Mouse (Mus musculus) CH12.LX (cell line): ENCODE results near the gene Ppil2. TPM values are rescaled to one million over a fixed set of nuclear protein-coding genes. Genes with fewer than 3 reads are reported as not detected.
A peak's percentile ranks its signal among the peaks of the same experiment; 100 is the strongest.

ENCODE experiments used
- DNase-seq: peaks from one replicate; pipeline ENCODE4 v3.0.0-alpha.2; 2013; ENCODE audit errors: extremely low read depth
- H3K27ac ChIP-seq: 2 replicates; pipeline ENCODE4 v1.5.1; 2012; ENCODE audit warnings: low read depth, mild to moderate bottlenecking, control low read depth, moderate library complexity; ENCODE audit not compliant: insufficient read depth
- H3K27me3 ChIP-seq: replicated peaks from 2 replicates; pipeline ENCODE3; 2012; ENCODE audit warnings: inconsistent platforms
- H3K36me3 ChIP-seq, 2 experiments: replicated peaks in 1 of 2; 2 replicates each; pipeline versions ENCODE3 to v1.6.1; 2012; ENCODE audit warnings: inconsistent platforms in 1 of 2, low read length in 1 of 2, mild to moderate bottlenecking in 1 of 2, mixed read lengths in 1 of 2, moderate library complexity in 1 of 2; ENCODE audit not compliant: control insufficient read depth in 1 of 2, insufficient read depth in 1 of 2
- H3K4me1 ChIP-seq, 2 experiments: 2 replicates each; pipeline ENCODE4 v1.6.1; 2012; ENCODE audit warnings: inconsistent platforms in 1 of 2, moderate library complexity in 1 of 2; ENCODE audit not compliant: insufficient read depth in 2 of 2, control insufficient read depth in 1 of 2
- H3K4me2 ChIP-seq: 2 replicates; pipeline ENCODE4 v1.6.1; 2012; ENCODE audit warnings: low read depth, mild to moderate bottlenecking, control low read depth; ENCODE audit not compliant: poor library complexity, insufficient read depth, severe bottlenecking
- H3K4me3 ChIP-seq, 3 experiments: fragments of 150-350 bp in 1 of 3; sonication (generic) in 1 of 3; replicated peaks in 1 of 3; 2 replicates each; pipeline versions ENCODE3 to v1.5.1; 2011 to 2012; ENCODE audit warnings: low read depth in 2 of 3, low read length in 2 of 3, mild to moderate bottlenecking in 2 of 3, moderate library complexity in 2 of 3, control low read depth in 1 of 3, improper control_type of control experiment in 1 of 3, inconsistent platforms in 1 of 3, mixed read lengths in 1 of 3; ENCODE audit not compliant: poor library complexity in 1 of 3
- H3K79me2 ChIP-seq: replicated peaks from 2 replicates; pipeline ENCODE4 v1.6.1; 2012; ENCODE audit warnings: mild to moderate bottlenecking, moderate library complexity; ENCODE audit not compliant: control insufficient read depth, poor library complexity, insufficient read depth, severe bottlenecking; ENCODE audit errors: extremely low read depth
- H3K9ac ChIP-seq: 2 replicates; pipeline ENCODE4 v1.6.1; 2012; ENCODE audit warnings: low read depth, mild to moderate bottlenecking, control low read depth, moderate library complexity; ENCODE audit not compliant: insufficient read depth
- H3K9me3 ChIP-seq: replicated peaks from 2 replicates; pipeline ENCODE3; 2012; ENCODE audit warnings: low read length, inconsistent platforms, mixed read lengths
- BHLHE40 ChIP-seq: IDR thresholded peaks from 2 replicates; pipeline ENCODE4 v1.6.1; 2011; ENCODE audit warnings: mild to moderate bottlenecking, low read depth, low read length, improper control_type of control experiment
- CHD1 ChIP-seq: IDR thresholded peaks from 2 replicates; pipeline ENCODE4 v1.6.1; 2012; ENCODE audit warnings: low read depth, low read length, improper control_type of control experiment, inconsistent platforms
- CHD2 ChIP-seq: IDR thresholded peaks from 2 replicates; pipeline ENCODE4 v1.6.1; 2011; ENCODE audit warnings: low read length, improper control_type of control experiment
- CTCF ChIP-seq, 2 experiments: IDR thresholded peaks in 1 of 2; conservative IDR thresholded peaks in 1 of 2; 2 replicates each; pipeline ENCODE4 v1.5.1; 2011 to 2012; ENCODE audit warnings: low read depth in 2 of 2, low read length in 2 of 2, improper control_type of control experiment in 1 of 2, inconsistent platforms in 1 of 2, mild to moderate bottlenecking in 1 of 2, moderate library complexity in 1 of 2
- E2F4 ChIP-seq: IDR thresholded peaks from 2 replicates; pipeline ENCODE4 v1.6.1; 2011; ENCODE audit warnings: low read depth, low read length, improper control_type of control experiment; ENCODE audit not compliant: insufficient replicate concordance
- ELF1 ChIP-seq: IDR thresholded peaks from 2 replicates; pipeline ENCODE4 v1.6.1; 2014; ENCODE audit warnings: low read depth, mild to moderate bottlenecking, inconsistent platforms, low read length, improper control_type of control experiment
- EP300 ChIP-seq: IDR thresholded peaks from 2 replicates; pipeline ENCODE4 v1.6.1; 2011; ENCODE audit warnings: low read length, improper control_type of control experiment
- ETS1 ChIP-seq: conservative IDR thresholded peaks from 2 replicates; pipeline ENCODE4 v1.6.1; 2012; ENCODE audit warnings: low read depth, mild to moderate bottlenecking, inconsistent platforms, low read length, improper control_type of control experiment, moderate library complexity
- GABPA ChIP-seq: IDR thresholded peaks from 2 replicates; pipeline ENCODE4 v1.6.1; 2012; ENCODE audit warnings: low read depth, low read length, improper control_type of control experiment, inconsistent platforms; ENCODE audit not compliant: insufficient replicate concordance
- HCFC1 ChIP-seq: IDR thresholded peaks from 2 replicates; pipeline ENCODE4 v1.6.1; 2012; ENCODE audit warnings: low read depth, mild to moderate bottlenecking, inconsistent platforms, low read length, improper control_type of control experiment
- IRF4 ChIP-seq: IDR thresholded peaks from 2 replicates; pipeline ENCODE4 v1.6.1; 2014; ENCODE audit warnings: low read depth, mild to moderate bottlenecking, inconsistent platforms, low read length, improper control_type of control experiment
- JUN ChIP-seq: IDR thresholded peaks from 2 replicates; pipeline ENCODE4 v1.6.1; 2011; ENCODE audit warnings: low read depth, mild to moderate bottlenecking, low read length, improper control_type of control experiment, moderate library complexity; ENCODE audit not compliant: insufficient read depth
- JUND ChIP-seq: conservative IDR thresholded peaks from 2 replicates; pipeline ENCODE4 v1.6.1; 2011; ENCODE audit warnings: low read depth, low read length, improper control_type of control experiment
- KAT2A ChIP-seq: IDR thresholded peaks from 2 replicates; pipeline ENCODE4 v1.6.1; 2012; ENCODE audit warnings: low read length, improper control_type of control experiment, inconsistent platforms; ENCODE audit not compliant: insufficient replicate concordance
- MAFK ChIP-seq: IDR thresholded peaks from 2 replicates; pipeline ENCODE4 v1.6.1; 2011; ENCODE audit warnings: low read length, improper control_type of control experiment; ENCODE audit not compliant: insufficient replicate concordance
- MAX ChIP-seq: IDR thresholded peaks from 2 replicates; pipeline ENCODE4 v1.6.1; 2011; ENCODE audit warnings: low read length, improper control_type of control experiment
- MAZ ChIP-seq: IDR thresholded peaks from 2 replicates; pipeline ENCODE4 v1.6.1; 2012; ENCODE audit warnings: low read depth, mild to moderate bottlenecking, inconsistent platforms, low read length, improper control_type of control experiment, moderate library complexity
- MEF2A ChIP-seq: IDR thresholded peaks from 2 replicates; pipeline ENCODE4 v1.6.1; 2014; ENCODE audit warnings: low read depth, mild to moderate bottlenecking, inconsistent platforms, low read length, improper control_type of control experiment, borderline replicate concordance
- MXI1 ChIP-seq: IDR thresholded peaks from 2 replicates; pipeline ENCODE4 v1.6.1; 2011; ENCODE audit warnings: mild to moderate bottlenecking, low read depth, low read length, improper control_type of control experiment
- MYC ChIP-seq: IDR thresholded peaks from 2 replicates; pipeline ENCODE4 v1.6.1; 2011; ENCODE audit warnings: low read depth, mild to moderate bottlenecking, improper control_type of control experiment, low read length
- NELFE ChIP-seq: IDR thresholded peaks from 2 replicates; pipeline ENCODE4 v1.6.1; 2011; ENCODE audit warnings: low read depth, low read length, improper control_type of control experiment
- NRF1 ChIP-seq: IDR thresholded peaks from 2 replicates; pipeline ENCODE4 v1.6.1; 2014; ENCODE audit warnings: low read depth, mild to moderate bottlenecking, inconsistent platforms, low read length, improper control_type of control experiment, moderate library complexity
- PAX5 ChIP-seq: IDR thresholded peaks from 2 replicates; pipeline ENCODE4 v1.6.1; 2012; ENCODE audit warnings: low read length, inconsistent platforms, mixed read lengths
- POLR2A ChIP-seq: IDR thresholded peaks from 2 replicates; pipeline ENCODE4 v1.6.1; 2011; ENCODE audit warnings: low read depth, mild to moderate bottlenecking, improper control_type of control experiment, low read length
- POLR2AphosphoS2 ChIP-seq: IDR thresholded peaks from 2 replicates; pipeline ENCODE4 v1.6.1; 2011; ENCODE audit warnings: low read depth, low read length, improper control_type of control experiment
- RAD21 ChIP-seq: IDR thresholded peaks from 2 replicates; pipeline ENCODE4 v1.6.1; 2011; ENCODE audit warnings: low read depth, mild to moderate bottlenecking, low read length, improper control_type of control experiment, moderate library complexity
- RCOR1 ChIP-seq: conservative IDR thresholded peaks from 2 replicates; pipeline ENCODE4 v1.6.1; 2012; ENCODE audit warnings: low read depth, mild to moderate bottlenecking, inconsistent platforms, low read length, improper control_type of control experiment
- SIN3A ChIP-seq: IDR thresholded peaks from 2 replicates; pipeline ENCODE4 v1.6.1; 2012; ENCODE audit warnings: low read length, improper control_type of control experiment, inconsistent platforms
- SMC3 ChIP-seq: IDR thresholded peaks from 2 replicates; pipeline ENCODE4 v1.6.1; 2011; ENCODE audit warnings: low read depth, low read length, improper control_type of control experiment
- TBP ChIP-seq: conservative IDR thresholded peaks from 2 replicates; pipeline ENCODE4 v1.6.1; 2011; ENCODE audit warnings: low read depth, low read length, improper control_type of control experiment
- TCF12 ChIP-seq: IDR thresholded peaks from 2 replicates; pipeline ENCODE4 v1.6.1; 2014; ENCODE audit warnings: low read depth, mild to moderate bottlenecking, inconsistent platforms, low read length, improper control_type of control experiment
- UBTF ChIP-seq: IDR thresholded peaks from 2 replicates; pipeline ENCODE4 v1.6.1; 2012; ENCODE audit warnings: low read depth, mild to moderate bottlenecking, inconsistent platforms, low read length, improper control_type of control experiment, moderate library complexity
- USF1 ChIP-seq: IDR thresholded peaks from 2 replicates; pipeline ENCODE4 v1.6.1; 2014; ENCODE audit warnings: low read depth, mild to moderate bottlenecking, inconsistent platforms, low read length, improper control_type of control experiment
- USF2 ChIP-seq: conservative IDR thresholded peaks from 2 replicates; pipeline ENCODE4 v1.6.1; 2011; ENCODE audit warnings: low read depth, low read length, improper control_type of control experiment
- ZC3H11A ChIP-seq: IDR thresholded peaks from 2 replicates; pipeline ENCODE4 v1.6.1; 2012; ENCODE audit warnings: low read depth, mild to moderate bottlenecking, inconsistent platforms, low read length, improper control_type of control experiment
- ZKSCAN1 ChIP-seq: IDR thresholded peaks from 2 replicates; pipeline ENCODE4 v1.6.1; 2012; ENCODE audit warnings: low read depth, inconsistent platforms, low read length, improper control_type of control experiment, borderline replicate concordance
- ZMIZ1 ChIP-seq: IDR thresholded peaks from 2 replicates; pipeline ENCODE4 v1.6.1; 2012; ENCODE audit warnings: low read depth, mild to moderate bottlenecking, inconsistent platforms, low read length, improper control_type of control experiment
- ZNF384 ChIP-seq: IDR thresholded peaks from 2 replicates; pipeline ENCODE4 v1.6.1; 2012; ENCODE audit warnings: low read depth, low read length, improper control_type of control experiment, inconsistent platforms
- dilution Hi-C: fragments of 300-500 bp; cut with MboI; formaldehyde crosslinking; loops from 2 replicates; pipeline ENCODE4 v1.14.3; 2020; ENCODE audit warnings: low sequenced_read_pairs; ENCODE audit not compliant: extremely low pct_unique_long_range_greater_than_20kb, extremely low pct_ligation_motif_present
- in situ Hi-C: fragments of 300-500 bp; cut with MboI; formaldehyde crosslinking; loops from 3 replicates; pipeline ENCODE4 v1.14.3; 2019; ENCODE audit warnings: low sequenced_read_pairs, low pct_ligation_motif_present, low pct_unique_long_range_greater_than_20kb, mixed read lengths
- polyA plus RNA-seq: library from polyadenylated mRNA; unstranded; fragments of >175 nt; gene quantifications from 2 replicates; pipeline ENCODE4 v1.2.1, GENCODE M21; 2012; ENCODE audit warnings: low read depth; ENCODE audit not compliant: insufficient read length
- total RNA-seq, 2 experiments: library from RNA; depleted of rRNA; stranded (reverse); fragments of 300-350 nt in 1 of 2; fragments of >200 nt in 1 of 2; gene quantifications; 2 replicates each; pipeline ENCODE4 v1.2.3; 2012 to 2014

Gene Ppil2
- total and polyA plus RNA-seq, 3 experiments, result 82.9 to 102 (median 90.1) TPM

DNA sequence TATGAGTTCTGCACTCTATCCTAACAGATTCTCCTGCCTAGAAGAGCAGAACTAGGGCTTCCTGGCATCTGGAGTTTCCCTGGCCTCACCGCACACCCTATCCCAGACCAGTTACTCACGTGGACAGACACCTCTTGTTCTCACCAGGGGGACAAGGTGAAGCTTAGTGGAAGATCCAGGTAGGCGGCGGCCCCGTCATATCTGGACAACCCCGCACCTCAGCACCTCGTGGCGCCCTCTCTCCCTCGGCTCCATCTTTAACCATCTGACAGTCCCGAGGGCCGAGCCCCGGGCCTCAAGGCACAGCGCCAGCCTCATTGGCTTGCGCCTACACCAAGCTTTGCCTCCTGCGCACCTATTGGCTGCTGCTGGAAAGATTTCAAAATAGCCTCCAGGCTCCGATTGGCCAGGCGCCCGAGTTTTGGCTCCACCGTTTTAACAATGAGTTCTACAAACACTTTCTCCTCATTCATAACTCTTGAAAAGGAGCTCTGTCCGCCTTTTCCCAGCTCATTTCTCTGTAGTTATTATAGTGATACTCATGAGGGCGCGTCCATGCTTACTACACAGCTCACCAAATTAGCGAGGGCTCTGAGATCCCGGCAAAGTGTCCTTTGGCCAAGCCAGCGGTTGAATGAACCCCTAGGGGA lies 13.9 kb upstream of the Ppil2 start, which contains the start of gene 2610318N02Rik:
Gene 2610318N02Rik (minus strand): TSS at position 297 of the 650 bp plus-strand sequence.
- H3K9me3 ChIP-seq, result no peaks in the 10 kb centered on the region
- H3K9ac ChIP-seq, result peak within 1 kb of the TSS; percentile 68
- no peaks in the 10 kb centered on the region for H3K27me3 ChIP-seq
- dilution Hi-C loops (no loop called here), in situ Hi-C loops (no loop called here)
- peaks cover 0 to 31% of the 10 kb centered on the region in 2 experiments; a peak in 2 of 4 replicates for H3K4me1 ChIP-seq
- H3K27ac ChIP-seq, result peak within 1 kb of the TSS; percentile 5; the same call in 1 of the 2 replicates
- peaks cover 27 to 43% of the 10 kb centered on the region in 2 experiments for H3K36me3 ChIP-seq
- H3K4me3 ChIP-seq, result peak within 1 kb of the TSS; percentile 64 to 90 (median 71)
- H3K79me2 ChIP-seq, result peaks cover 16% of the 10 kb centered on the region
- peak within 1 kb of the TSS; percentile 87 for H3K4me2 ChIP-seq
- TF ChIP-seq RAD21 (no peak), TBP (peak; percentile 95), CTCF (conservative IDR thresholded peaks at IDR 0.05 in 1 of 2, IDR thresholded peaks at IDR 0.05 in 1 of 2; ENCODE audit: low read depth in 2 of 2, low read length in 2 of 2) (no peak), MAFK (no peak), KAT2A (no peak), JUN (no peak), MAZ (no peak), SMC3 (no peak), EP300 (no peak), ZNF384 (no peak), USF1 (0 out of 2 replicates have a peak, but pooled peaks have one; percentile 4), CHD1 (no peak), ETS1 (0 out of 2 replicates have a peak, but pooled peaks have one; percentile 6), HCFC1 (peak; percentile 60), UBTF (no peak), JUND (no peak), BHLHE40 (peak; percentile 57; the same call in 1 of the 2 replicates), RCOR1 (no peak), MAX (peak; percentile 97), POLR2A (peak; percentile 99), MEF2A (no peak; the same call in 1 of the 2 replicates), MYC (peak; percentile 99), ELF1 (0 out of 2 replicates have a peak, but pooled peaks have one; percentile 34), POLR2AphosphoS2 (peak; percentile 88), GABPA (no peak), TCF12 (peak; percentile 92), PAX5 (no peak), ZKSCAN1 (no peak), CHD2 (peak; percentile 78), MXI1 (peak; percentile 98), NELFE (peak; percentile 97), ZMIZ1 (peak; percentile 96), NRF1 (peak; percentile 78), E2F4 (peak; percentile 59; the same call in 1 of the 2 replicates), USF2 (no peak), IRF4 (0 out of 2 replicates have a peak, but pooled peaks have one; percentile 61), ZC3H11A (no peak), SIN3A (peak; percentile 92)
- DNase-seq, result peak; percentile 95
